Mouse (Mus musculus): Measurements from ENCODE around the gene Ifi203.

DNA sequence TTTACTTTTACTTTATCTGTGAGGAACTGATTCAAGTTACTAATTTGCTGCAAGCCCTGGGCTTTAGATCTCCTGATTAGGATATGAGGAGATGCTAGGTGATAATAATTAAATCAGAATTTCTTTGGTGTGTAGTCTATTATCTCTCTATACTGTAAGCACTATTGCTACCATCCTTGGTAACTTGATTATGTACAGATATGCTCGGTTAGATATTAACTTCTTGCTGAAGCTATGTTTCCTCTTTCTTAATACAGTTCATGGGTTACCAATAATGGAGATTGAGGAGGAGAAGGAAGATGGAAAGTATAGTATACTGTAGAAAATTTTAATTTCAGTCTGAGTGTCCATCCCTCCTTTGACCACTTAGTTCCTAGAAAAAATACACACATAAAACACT, 11.1 kb upstream of the Ifi203 start:
- TF ChIP-seq CTCF (IDR thresholded peaks at IDR 0.05; ENCODE audit: control insufficient read depth, insufficient read depth, insufficient replicate concordance, low read depth, low read length) (no peak), POLR2A (IDR thresholded peaks at IDR 0.05; ENCODE audit: control insufficient read depth, low read depth, low read length) (no peak)

Data from testis, adult 2 months (tissue).